Mouse (Mus musculus): ENCODE results near the gene Nrf1. TPM values are rescaled to one million over a fixed set of nuclear protein-coding genes. Genes with fewer than 3 reads are reported as not detected.

Nrf1 gene
- total RNA-seq, 2 experiments from 2014 or later = 16.8 to 17.5 TPM

DNA sequence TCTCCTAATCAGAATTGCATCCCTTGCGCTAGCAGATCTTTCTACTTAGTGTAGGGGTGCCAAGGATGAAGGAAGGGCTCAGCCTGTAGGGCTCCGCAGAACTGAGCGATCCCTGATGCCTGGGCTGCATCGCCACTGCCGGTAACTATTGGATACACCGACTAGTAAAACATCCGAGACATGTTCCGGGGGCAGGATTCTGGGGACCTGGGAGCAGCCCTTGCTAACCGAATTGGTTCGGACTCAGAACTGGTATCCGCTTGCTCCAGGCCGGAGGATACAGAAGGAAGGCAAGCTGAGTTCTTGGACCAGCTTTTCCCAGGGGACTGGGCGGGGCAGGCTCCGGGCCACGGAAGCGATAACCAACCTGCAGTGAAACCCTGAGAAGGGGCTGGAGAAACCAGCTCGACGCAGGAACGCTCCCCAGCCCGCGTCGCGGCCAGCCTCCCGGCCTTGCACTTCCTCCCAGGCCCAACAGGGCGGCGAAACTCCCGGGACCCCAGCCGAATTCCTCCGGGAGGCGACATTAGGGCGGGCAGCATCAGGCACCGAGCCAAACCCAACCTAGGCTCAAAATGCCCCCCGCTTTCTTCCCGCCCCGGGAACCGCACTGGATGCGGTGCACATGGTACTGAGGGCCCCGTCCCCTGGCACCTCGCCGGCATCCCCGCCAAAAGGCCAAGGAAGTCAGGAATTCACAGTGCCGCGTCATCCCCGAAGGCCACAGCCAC lies 125.2 kb downstream of the Nrf1 start:
- intact Hi-C loops (cut with DNase I) = no loop called here
- no peak for DNase-seq

DNA sequence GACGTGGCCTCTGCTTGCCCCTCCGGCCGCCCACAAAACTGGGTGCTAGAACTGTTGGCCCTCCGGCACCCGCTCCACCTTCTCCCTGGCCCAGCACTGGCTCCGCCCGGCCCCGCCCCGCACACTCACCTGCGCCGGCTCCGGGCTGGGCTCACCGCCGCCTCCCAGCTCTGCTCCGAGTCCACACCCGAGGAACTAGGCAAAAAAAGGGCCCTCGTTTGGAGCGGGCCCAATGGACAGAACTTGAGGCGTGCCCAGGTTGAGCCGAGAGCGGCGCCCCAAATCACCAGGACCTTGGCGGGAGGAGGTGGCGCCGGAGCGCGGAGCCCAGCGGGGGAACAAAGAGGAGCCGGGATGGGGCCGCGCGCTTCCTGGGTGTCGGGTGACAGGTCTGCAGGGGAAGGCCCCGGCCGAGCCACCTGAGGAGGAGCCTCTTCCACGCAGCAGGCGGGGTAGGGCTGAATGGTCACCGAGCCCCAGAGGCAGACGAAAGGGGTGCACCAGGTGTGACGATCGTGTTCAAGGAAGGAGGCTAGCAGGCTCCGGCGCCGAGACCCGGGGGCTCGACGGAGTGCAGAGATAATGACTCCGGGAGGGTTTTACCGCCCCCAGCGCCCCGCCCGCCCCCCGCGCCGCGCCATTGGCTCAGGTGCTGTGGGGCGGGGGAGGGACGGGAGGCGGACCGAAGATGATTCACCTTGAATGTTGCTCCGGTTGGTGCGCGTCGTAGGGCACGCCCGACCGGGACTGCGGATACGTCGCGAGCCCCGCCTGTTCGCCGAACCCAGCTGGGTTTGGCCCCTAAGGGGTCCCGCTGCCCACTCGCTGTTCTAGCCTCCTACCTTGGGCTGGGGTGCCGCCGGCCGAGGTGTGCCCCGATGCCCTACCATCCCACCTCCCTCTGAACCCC lies 126.0 kb downstream of the Nrf1 start:
- intact Hi-C loops (cut with DNase I) = no loop called here
- DNase-seq = no peak

DNA sequence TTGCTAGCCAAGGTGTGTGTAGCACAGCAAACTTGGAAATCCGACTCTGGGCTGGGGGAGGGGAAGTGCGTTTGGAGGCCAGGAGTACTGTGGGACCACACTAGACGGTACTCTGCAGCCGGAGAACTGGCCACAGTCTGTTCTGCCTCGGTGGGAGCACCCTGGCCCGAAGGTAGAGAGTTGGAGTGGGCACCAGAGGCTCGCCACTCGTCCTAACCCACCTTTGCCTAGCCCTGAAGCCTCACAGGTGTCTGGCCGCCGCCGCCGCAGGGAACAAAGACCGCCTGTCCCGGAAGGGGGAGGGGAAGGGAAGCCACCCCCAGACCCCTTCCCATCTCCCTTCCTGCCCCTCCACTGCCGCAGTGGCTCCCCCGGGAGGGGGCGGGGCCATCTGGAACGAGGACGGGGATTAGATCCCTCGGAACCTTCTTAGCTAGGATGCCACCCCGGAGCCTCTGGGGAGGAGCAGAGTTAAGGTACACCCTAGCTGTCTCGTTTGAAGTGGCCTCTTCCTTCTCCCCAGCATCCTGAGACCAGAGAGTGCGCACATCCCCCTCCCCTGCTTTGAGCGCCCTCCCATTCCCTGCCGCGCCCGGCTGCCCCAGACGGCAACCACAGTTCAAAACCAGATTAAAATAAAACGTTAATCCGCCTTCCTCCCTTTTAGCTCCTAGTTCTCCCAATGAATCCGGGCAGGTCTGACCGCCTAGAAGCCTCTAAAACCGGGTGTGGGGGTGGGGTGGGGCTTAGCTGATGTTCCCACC lies 126.9 kb downstream of the Nrf1 start:
- intact Hi-C loops (cut with DNase I) = no loop called here
- no peak for DNase-seq

DNA sequence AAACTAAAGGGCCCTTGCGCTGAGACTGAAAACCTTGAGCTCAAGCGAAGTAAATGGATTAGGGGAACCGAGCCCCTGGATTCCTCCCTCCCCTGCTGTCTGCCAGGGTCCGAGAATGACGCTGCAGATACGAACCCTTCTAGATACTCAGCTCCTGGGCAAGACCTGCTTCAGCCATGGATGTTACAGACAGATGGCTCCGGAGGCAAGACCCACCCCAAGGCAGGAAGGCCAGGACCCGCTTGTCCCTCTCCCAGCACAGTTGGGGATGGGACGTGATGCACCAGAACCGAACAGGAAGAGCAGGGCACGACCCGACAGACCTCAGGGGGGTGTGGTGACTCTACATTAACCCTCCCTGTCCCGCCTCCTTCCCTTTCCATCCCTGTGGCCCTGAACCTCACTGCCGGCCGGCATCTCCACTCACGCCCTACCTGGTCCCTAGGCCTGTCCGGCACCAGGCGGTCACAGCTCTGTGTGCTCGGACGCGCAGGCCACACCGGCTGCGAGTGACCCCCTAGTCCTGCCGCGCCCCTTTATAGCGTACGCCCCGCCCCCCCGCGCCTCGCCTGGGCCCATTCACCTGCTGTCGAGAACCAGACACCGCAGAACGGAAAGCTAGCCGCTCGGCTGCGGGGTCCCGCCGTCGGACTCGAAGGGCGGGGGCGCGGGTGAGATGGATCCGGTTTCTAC lies 127.6 kb downstream of the Nrf1 start:
- no peak for DNase-seq
- intact Hi-C loops (cut with DNase I) = no loop called here

DNA sequence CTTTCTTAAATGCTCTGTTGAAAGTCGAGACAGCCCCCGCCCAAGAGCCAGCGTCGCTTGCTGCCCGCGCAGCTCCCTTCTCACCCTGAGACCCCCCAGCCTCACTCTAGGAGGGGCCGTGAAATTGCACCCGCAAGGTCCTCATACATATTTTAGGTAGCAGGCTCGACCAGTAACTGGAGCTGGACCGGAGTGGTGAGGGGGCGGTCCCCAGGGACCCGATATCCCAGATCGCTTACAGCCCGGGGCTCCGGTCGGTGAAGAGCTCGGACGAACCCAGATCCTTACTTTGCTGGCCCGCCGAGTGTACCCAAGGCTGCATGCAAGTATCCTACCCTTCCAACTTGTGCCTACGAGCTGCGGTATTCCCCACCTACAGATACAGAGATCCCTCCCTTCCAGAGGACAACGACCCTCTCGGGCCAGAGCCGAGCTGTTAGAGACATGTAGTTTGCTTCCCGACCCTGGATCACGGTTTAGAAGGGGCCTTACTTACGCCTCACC lies 128.2 kb downstream of the Nrf1 start:
- DNase-seq = no peak
- intact Hi-C loops (cut with DNase I) = no loop called here

DNA sequence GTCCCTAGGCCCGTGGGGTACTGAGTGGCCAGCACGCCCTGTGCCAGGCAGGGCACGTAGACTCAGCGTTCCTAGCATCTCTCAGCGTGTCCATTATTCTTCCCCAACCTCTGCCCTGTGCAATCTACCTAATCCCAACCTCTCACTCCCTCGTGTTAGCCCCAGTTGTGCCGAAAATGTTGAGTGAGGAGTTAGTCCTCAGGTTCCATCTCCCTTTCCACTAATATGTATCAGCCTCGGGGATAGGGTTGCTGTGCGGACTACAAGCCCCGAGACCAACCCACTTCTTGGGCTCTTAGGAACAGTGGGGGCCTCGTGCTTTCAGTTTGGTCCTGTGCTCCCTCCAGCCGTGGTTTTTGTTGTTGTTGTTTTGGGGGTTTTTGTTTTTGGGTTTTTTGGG lies 128.7 kb downstream of the Nrf1 start:
- no peak for DNase-seq
- intact Hi-C loops (cut with DNase I) = no loop called here

DNA sequence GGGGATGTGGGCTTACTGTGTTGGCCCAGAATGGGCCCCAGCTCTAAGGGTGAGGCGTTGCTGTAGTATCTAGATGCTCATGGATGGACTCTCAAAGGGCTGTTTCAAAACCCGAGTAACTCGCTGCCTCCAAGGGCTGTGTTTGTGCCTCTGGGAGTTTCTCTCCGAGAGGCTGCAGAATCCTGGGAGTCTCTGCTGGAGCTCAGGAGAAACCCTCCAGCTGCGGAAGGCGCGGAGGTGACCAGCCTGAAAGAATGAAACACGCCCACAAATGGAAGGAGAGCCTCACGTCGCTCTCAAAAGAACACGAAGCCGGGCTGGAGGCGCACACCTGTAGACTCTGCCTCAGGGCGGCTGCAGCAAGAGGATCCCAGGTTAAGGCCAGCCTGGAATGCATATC lies 129.5 kb downstream of the Nrf1 start:
- intact Hi-C loops (cut with DNase I) = no loop called here
- DNase-seq = no peak

DNA sequence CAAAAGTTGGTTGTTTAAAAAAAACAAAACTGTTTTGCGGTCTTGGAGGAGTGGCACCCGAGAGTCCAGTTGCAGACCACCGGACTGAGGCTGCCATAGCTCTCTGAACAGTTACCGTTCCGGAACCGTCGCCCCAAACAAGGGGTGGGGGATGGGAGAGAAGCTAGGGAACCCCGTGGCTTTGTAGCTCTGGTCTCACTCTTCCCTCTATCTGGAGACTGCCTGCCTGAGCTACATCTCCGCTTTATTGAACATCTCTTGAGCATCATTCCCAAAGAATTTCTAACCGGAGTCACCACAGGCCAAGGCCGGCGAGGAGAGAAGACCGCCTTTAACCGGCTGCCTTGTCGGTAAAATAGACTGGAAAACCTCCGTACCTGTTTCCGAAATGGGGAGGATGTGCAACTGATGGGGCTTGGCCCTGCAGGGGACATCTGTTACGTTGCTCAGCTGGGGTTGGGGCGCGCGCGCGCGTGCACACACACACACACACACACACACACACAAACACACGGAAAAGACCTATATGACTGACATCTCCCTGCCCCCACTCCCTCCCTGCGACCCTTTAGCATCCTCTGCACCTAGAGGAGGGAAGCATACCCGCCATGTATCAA lies 130.3 kb downstream of the Nrf1 start:
- intact Hi-C loops (cut with DNase I) = no loop called here
- DNase-seq = no peak

DNA sequence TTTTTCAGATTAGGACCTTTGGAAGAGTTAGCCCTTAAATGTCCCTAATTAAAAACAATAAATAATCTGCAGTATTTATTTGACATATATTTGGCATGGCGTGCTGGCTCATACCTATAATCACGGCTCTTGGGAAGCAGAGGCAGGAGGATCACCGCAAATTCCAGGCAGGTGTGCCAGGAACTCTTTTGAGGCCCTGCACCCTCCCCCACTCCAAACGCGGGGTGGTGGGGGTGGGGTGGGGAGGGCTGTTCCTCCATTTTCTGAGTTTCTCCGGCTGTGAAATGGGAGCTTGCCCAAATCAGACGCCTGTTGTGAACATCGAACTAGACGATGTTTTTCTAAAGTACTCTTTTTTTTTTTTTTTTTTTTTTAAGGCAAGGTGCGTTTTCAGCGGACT lies 131.3 kb downstream of the Nrf1 start:
- DNase-seq = no peak
- intact Hi-C loops (cut with DNase I) = no loop called here

DNA sequence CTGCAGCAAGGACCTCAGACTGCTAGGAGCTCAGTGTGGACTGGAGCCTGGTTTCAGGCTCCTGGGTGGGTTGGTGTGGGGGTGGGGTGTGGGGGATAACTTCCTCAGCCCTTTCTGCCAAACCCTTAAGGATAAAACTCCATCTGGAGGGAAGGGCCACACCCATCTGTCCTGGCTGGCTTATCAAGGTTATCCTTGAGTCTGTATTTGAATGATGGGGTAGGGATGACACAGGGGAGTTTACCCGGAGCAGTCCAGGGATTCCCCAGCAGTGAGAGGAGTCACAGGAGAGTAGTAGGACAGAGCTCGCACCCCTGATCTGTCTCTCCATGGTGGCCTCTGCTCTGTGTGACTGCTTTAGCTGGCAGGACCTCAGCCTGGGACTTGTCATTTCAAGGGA lies 132.5 kb downstream of the Nrf1 start:
- no peak for DNase-seq
- intact Hi-C loops (cut with DNase I) = no loop called here

DNA sequence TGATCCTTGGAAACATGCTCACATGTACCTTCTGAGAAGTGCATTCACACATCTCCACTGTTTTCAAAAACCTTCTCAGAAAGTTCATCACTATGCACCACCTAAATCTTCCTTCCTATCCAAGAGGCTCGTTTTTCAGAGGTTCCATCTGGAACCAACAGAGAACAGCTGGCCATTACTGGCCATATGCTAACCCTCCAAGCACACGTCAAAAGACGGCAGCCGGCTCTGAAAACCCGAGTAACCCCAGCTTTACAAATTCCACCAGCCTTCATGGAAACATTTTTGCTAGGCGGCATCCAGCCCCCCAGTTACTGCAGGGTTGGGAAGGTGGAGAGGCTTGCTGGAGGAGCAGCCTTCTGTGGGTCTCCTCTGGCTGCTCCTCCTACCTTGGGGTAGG lies 134.2 kb downstream of the Nrf1 start:
- intact Hi-C loops (cut with DNase I) = no loop called here
- DNase-seq = no peak

DNA sequence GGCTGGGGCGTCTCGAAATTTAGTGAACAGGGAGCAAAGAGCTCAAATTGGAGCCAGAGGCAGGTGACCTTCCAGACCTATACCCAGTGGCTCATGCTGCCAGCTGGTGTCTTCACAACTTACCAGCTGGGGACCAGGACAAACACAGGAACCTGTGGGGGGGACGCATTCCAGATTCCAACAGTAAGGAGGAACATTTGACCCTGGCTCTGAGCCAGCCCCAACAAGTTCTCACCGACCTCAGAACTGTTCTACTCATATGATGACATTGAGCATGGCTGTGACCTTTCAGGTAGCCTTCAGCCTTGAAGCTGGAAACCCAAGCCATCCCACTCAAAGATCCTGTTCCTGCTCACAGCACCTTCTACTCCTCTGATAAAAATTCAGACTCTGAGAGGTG lies 135.8 kb downstream of the Nrf1 start:
- DNase-seq = no peak
- intact Hi-C loops (cut with DNase I) = no loop called here

DNA sequence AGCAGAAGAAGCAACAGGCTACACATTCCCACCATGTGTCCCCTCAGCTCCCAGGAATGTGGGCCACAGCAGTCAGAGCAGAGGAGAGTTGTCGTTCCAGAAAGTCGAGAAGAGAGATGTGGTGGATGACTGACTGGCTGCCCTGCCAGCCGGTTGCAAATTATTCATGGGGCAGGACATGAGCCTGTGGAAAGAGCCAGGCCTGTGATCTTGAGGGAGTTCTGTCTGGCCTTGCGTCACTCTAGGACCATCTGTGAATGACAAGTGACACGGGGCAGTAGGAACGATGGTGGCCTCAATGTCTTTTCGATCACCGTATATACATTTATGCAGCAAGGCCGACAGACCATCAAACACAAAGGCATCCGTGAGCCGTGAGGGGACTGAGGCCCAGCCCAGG lies 147.9 kb downstream of the Nrf1 start:
- no peak for DNase-seq
- intact Hi-C loops (cut with DNase I) = no loop called here

DNA sequence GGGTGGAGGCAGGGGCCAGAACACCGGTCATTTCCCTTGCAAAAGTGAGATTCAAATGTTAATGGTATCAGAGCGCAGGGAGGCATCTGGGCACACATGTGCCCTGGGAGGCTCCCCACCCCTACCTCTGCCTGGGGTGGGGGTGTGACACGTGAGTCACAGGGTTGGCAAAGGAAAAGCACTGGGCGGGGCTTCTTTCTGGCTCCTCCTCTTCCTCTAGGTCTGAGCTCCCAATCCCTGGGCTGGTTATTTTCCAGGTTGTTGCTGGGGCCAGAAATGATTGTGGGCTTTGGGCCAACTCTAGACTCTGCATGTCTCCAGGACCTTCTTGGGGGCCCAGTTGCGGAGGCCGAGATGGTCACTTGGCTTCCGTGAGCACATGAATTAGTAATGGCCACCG lies 148.4 kb downstream of the Nrf1 start:
- intact Hi-C loops (cut with DNase I) = no loop called here
- DNase-seq = no peak

Small RNA genes within 50 kb of the gene (microRNA-seq; reads per million reads assigned to microRNA genes)
- gene Mir182 (6.5 to 22.3 reads per million in 2 experiments), gene Mir183 (9.7 to 44.3 reads per million in 2 experiments), gene Mir96 (0.36 to 1.1 reads per million in 2 experiments)

Other genes with a start within 250 kb of the Nrf1 start
- 10 to 100 TPM; 62.5 to 69.9 TPM for gene Strip2, start 131.0 kb upstream of the Nrf1 start, total RNA-seq (2021)